In the genomic region with DNA sequence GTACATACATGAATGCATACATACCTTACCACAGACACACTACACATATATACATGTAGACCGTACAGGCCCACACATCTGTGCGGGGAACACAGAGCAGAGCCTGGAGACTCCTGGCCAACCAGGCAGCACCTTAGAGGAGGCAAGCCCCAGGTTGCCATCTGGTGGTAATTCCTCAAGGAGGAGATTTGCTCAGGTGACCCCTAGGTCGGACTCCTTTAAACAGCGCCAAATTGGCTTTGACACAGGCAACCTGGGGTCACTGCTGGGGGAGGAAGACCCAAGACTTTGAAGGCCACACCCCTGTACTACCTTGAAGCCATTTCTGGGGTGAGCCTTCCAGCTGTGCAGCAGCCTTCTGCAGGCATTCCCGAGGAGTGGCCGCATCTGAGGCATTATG, we compare ENCODE assay signal across 19 mouse cellular contexts. TPM values are rescaled to one million over a fixed set of nuclear protein-coding genes. Genes with fewer than 3 reads are reported as not detected.
DNase-seq lines count a peak whose midpoint lies in the region; ATAC-seq and TF ChIP-seq lines count a peak whose summit lies in the region.
"Had no signal": no experiment of that assay in that cellular context is flagged by ENCODE, and none has a peak within 500 bp of the region (broad histone marks: within the 10 kb centered on the region; RNA-seq: fewer than 3 reads in every experiment).

No protein-coding gene starts in this region.

- no peak overlapping the region for H3K9ac ChIP-seq in forebrain, postnatal 0 days
- H3K9ac ChIP-seq in forebrain, embryonic 16.5 days (replicated peaks; ENCODE audit: low read depth, low read length), result no peak overlapping the region
- H3K9ac ChIP-seq in liver, adult 2 months (ENCODE audit: low read depth, low read length), result no peak overlapping the region
- no peak overlapping the region for H3K9ac ChIP-seq in liver, postnatal 0 days (replicated peaks)
- H3K9ac ChIP-seq: liver, embryonic 14.5 days; neural tube, embryonic 13.5 days had no signal

- peak; percentile 15; the same call in 1 of the 2 replicates for TF ChIP-seq CTCF in forebrain, postnatal 0 days (IDR thresholded peaks at IDR 0.05; ENCODE audit: low read depth)
- TF ChIP-seq CTCF in liver, adult 2 months (IDR thresholded peaks at IDR 0.05; ENCODE audit: low read depth, low read length), result peak; percentile 13; the same call in 1 of the 2 replicates
- TF ChIP-seq CTCF in liver, postnatal 0 days (IDR thresholded peaks at IDR 0.05; ENCODE audit: low read depth), result no peak

- no peak for TF ChIP-seq EP300 in liver, postnatal 0 days (IDR thresholded peaks at IDR 0.05; ENCODE audit: low read depth)

- H3K9me3 ChIP-seq in forebrain, postnatal 0 days (ENCODE audit: low read length), result no peaks in the 10 kb centered on the region
- no peaks in the 10 kb centered on the region for H3K9me3 ChIP-seq in forebrain, embryonic 16.5 days (ENCODE audit: control insufficient read depth, low read length)
- H3K9me3 ChIP-seq in liver, postnatal 0 days (ENCODE audit: low read length), result no peaks in the 10 kb centered on the region
- H3K9me3 ChIP-seq in limb, embryonic 10.5 days (replicated peaks), result no peaks in the 10 kb centered on the region
- H3K9me3 ChIP-seq: forebrain, embryonic 12.5 days; neural tube, embryonic 13.5 days had no signal

- H3K4me1 ChIP-seq in forebrain, postnatal 0 days (ENCODE audit: insufficient read depth), result no peaks in the 10 kb centered on the region
- peaks cover 13% of the 10 kb centered on the region for H3K4me1 ChIP-seq in forebrain, embryonic 16.5 days (replicated peaks; ENCODE audit: control insufficient read depth, insufficient read depth, low read length)
- H3K4me1 ChIP-seq in liver, adult 2 months (ENCODE audit: control insufficient read depth, insufficient read depth, low read length), result peaks cover 3% of the 10 kb centered on the region; the same call in 1 of the 2 replicates
- peaks cover 4% of the 10 kb centered on the region; the same call in 1 of the 2 replicates for H3K4me1 ChIP-seq in liver, postnatal 0 days (ENCODE audit: insufficient read depth)
- peaks cover 44% of the 10 kb centered on the region for H3K4me1 ChIP-seq in limb, embryonic 10.5 days

- no peak for DNase-seq in forebrain, postnatal 0 days
- no peak for DNase-seq in liver, adult 2 months (ENCODE audit: extremely low read depth, low read depth, low spot score)
- no peak for DNase-seq in liver, postnatal 0 days
- DNase-seq in ES-CJ7 (ENCODE audit: low read depth, low spot score), result peak; percentile 66
- DNase-seq in limb, embryonic 10.5 days (ENCODE audit: low spot score), result no peak
- DNase-seq in right cerebral cortex, postnatal 4 days, result no peak
- DNase-seq in layer of hippocampus, adult 11-12 months (ENCODE audit: low spot score), result no peak
- DNase-seq: cerebellum, adult 2 months; heart, adult 18-20 months; spleen, adult 18-20 months had no signal

- 31% methylated on average over 6 of the region's 6 CpGs for WGBS in forebrain, postnatal 0 days
- 30% methylated on average over 6 of the region's 6 CpGs for WGBS in forebrain, embryonic 16.5 days
- 69% methylated on average over 6 of the region's 6 CpGs for WGBS in liver, adult 2 months
- WGBS in liver, postnatal 0 days (ENCODE audit: insufficient replicate concordance), result 59% methylated on average over 6 of the region's 6 CpGs
- WGBS in limb, embryonic 10.5 days, result 11% methylated on average over 6 of the region's 6 CpGs

- H3K4me3 ChIP-seq in forebrain, postnatal 0 days (ENCODE audit: low read depth, low read length), result no peak overlapping the region
- H3K4me3 ChIP-seq in forebrain, embryonic 16.5 days (replicated peaks; ENCODE audit: low read length), result no peak overlapping the region
- no peak overlapping the region for H3K4me3 ChIP-seq in liver, adult 2 months (ENCODE audit: insufficient read depth, low read depth, low read length)
- no peak overlapping the region for H3K4me3 ChIP-seq in liver, postnatal 0 days (ENCODE audit: low read depth, low read length)
- no peak overlapping the region for H3K4me3 ChIP-seq in limb, embryonic 10.5 days
- H3K4me3 ChIP-seq: forebrain, embryonic 12.5 days; neural tube, embryonic 13.5 days had no signal

- no peak overlapping the region for H3K27ac ChIP-seq in forebrain, postnatal 0 days (ENCODE audit: low read depth, low read length)
- no peak overlapping the region for H3K27ac ChIP-seq in forebrain, embryonic 16.5 days (ENCODE audit: low read length)
- no peak overlapping the region for H3K27ac ChIP-seq in liver, adult 2 months (replicated peaks; ENCODE audit: insufficient read depth, low read depth, low read length)
- no peak overlapping the region for H3K27ac ChIP-seq in liver, postnatal 0 days (ENCODE audit: low read depth)
- 0 out of 2 replicates have a peak overlapping the region, but pooled peaks have one; percentile 22 for H3K27ac ChIP-seq in limb, embryonic 10.5 days
- H3K27ac ChIP-seq: liver, embryonic 14.5 days; neural tube, embryonic 13.5 days had no signal

- H3K4me2 ChIP-seq in forebrain, postnatal 0 days (ENCODE audit: low read depth), result no peak overlapping the region
- H3K4me2 ChIP-seq in forebrain, embryonic 16.5 days (ENCODE audit: low read length), result no peak overlapping the region
- no peak overlapping the region for H3K4me2 ChIP-seq in liver, postnatal 0 days (ENCODE audit: low read depth, low read length)
- H3K4me2 ChIP-seq: forebrain, embryonic 12.5 days; neural tube, embryonic 13.5 days had no signal

- no peak for ATAC-seq in forebrain, postnatal 0 days
- no peak for ATAC-seq in forebrain, embryonic 16.5 days
- no peak for ATAC-seq in liver, postnatal 0 days
- ATAC-seq: midbrain, embryonic 16.5 days had no signal

- no peaks in the 10 kb centered on the region for H3K79me2 ChIP-seq in liver, adult 2 months (ENCODE audit: control insufficient read depth, insufficient read depth, low read length)

- H3K27me3 ChIP-seq in forebrain, postnatal 0 days (ENCODE audit: insufficient read depth, low read length), result no peaks in the 10 kb centered on the region
- no peaks in the 10 kb centered on the region for H3K27me3 ChIP-seq in forebrain, embryonic 16.5 days (replicated peaks; ENCODE audit: control insufficient read depth, insufficient read depth, low read length)
- H3K27me3 ChIP-seq in liver, adult 2 months (ENCODE audit: control insufficient read depth, insufficient read depth, low read length), result 0 out of 2 replicates have a peak, but pooled peaks cover 2% of the 10 kb centered on the region
- H3K27me3 ChIP-seq in liver, postnatal 0 days (ENCODE audit: insufficient read depth, low read length), result peaks cover 9% of the 10 kb centered on the region; the same call in 1 of the 2 replicates
- peaks cover 97% of the 10 kb centered on the region for H3K27me3 ChIP-seq in limb, embryonic 10.5 days (ENCODE audit: low read depth, poor library complexity, severe bottlenecking)

- no peak for TF ChIP-seq POLR2A in liver, adult 2 months (IDR thresholded peaks at IDR 0.05; ENCODE audit: extremely low read depth, insufficient read depth, low read length)

- no peaks in the 10 kb centered on the region for H3K36me3 ChIP-seq in forebrain, postnatal 0 days (ENCODE audit: insufficient read depth)
- no peaks in the 10 kb centered on the region for H3K36me3 ChIP-seq in forebrain, embryonic 16.5 days (ENCODE audit: control insufficient read depth, insufficient read depth)
- H3K36me3 ChIP-seq in liver, adult 2 months (ENCODE audit: control insufficient read depth, insufficient read depth, low read length), result no peaks in the 10 kb centered on the region
- H3K36me3 ChIP-seq in liver, postnatal 0 days (replicated peaks; ENCODE audit: insufficient read depth, low read length), result no peaks in the 10 kb centered on the region
- H3K36me3 ChIP-seq in limb, embryonic 10.5 days, result no peaks in the 10 kb centered on the region
- H3K36me3 ChIP-seq: forebrain, embryonic 12.5 days; neural tube, embryonic 13.5 days had no signal

RNA-seq across cellular contexts. Expression of gene Tac4, which starts 47.7 kb away (rescaled TPM):
- total RNA-seq in forebrain, postnatal 0 days (2014; rRNA removed), result not detected in 2 replicates
- not detected in 2 replicates for polyA plus RNA-seq in forebrain, postnatal 0 days (2015; fragmentation: Nextera tagmentation; extraction: Ambion mirVana)
- polyA plus RNA-seq in forebrain, embryonic 16.5 days (2015; fragmentation: Nextera tagmentation; extraction: Ambion mirVana), result 0.20 and 0.23 TPM in 2 replicates
- not detected in 2 replicates for total RNA-seq in liver, adult 2 months (2014; rRNA removed)
- not detected in 2 replicates for polyA plus RNA-seq in liver, adult 2 months (2012; rRNA removed)
- polyA plus RNA-seq in liver, postnatal 0 days (2015; fragmentation: Nextera tagmentation; extraction: Ambion mirVana), result not detected in 2 replicates
- not detected in 2 replicates for polyA plus RNA-seq in limb, embryonic 10.5 days (2016; fragmentation: Nextera tagmentation; extraction: Ambion mirVana)
- total RNA-seq: heart, adult 18-20 months; left cerebral cortex, postnatal 10 days; megakaryocyte progenitor cell, adult 5-6 weeks had no signal
- polyA plus RNA-seq: heart, embryonic 16.5 days; midbrain, embryonic 16.5 days; testis, adult 2 months had no signal
